Mouse (Mus musculus) heart, embryonic 10.5 days (tissue): ENCODE measurements around the gene Pgap3. TPM values are rescaled to one million over a fixed set of nuclear protein-coding genes. Genes with fewer than 3 reads are reported as not detected.
"Not testable (repeated sequence)": the region's sequence is repeated elsewhere in the genome, so short reads cannot be mapped to it uniquely, and the experiment has no call there.

Experiments
- DNase-seq: peaks from one replicate; pipeline ENCODE4 v3.0.0-alpha.2; 2017; ENCODE audit warnings: low spot score
- H3K27ac ChIP-seq: fragments of 300-500 bp; sonication (generic); 2 replicates; pipeline ENCODE4 v1.5.1; 2016; ENCODE audit warnings: mild to moderate bottlenecking
- H3K27me3 ChIP-seq: fragments of 300-500 bp; sonication (generic); 2 replicates; pipeline ENCODE4 v1.6.1; 2016; ENCODE audit warnings: mild to moderate bottlenecking; ENCODE audit not compliant: poor library complexity, insufficient read depth, severe bottlenecking
- H3K36me3 ChIP-seq: fragments of 300-500 bp; sonication (generic); 2 replicates; pipeline ENCODE4 v1.6.1; 2016; ENCODE audit warnings: mild to moderate bottlenecking, moderate library complexity
- H3K4me1 ChIP-seq: fragments of 300-500 bp; sonication (generic); 2 replicates; pipeline ENCODE4 v1.6.1; 2016; ENCODE audit warnings: mild to moderate bottlenecking
- H3K4me3 ChIP-seq: fragments of 300-500 bp; sonication (generic); 2 replicates; pipeline ENCODE4 v1.5.1; 2016; ENCODE audit warnings: mild to moderate bottlenecking, moderate library complexity
- H3K9me3 ChIP-seq: fragments of 300-500 bp; sonication (generic); 2 replicates; pipeline ENCODE4 v1.6.1; 2016; ENCODE audit warnings: mild to moderate bottlenecking, moderate library complexity
- WGBS: fragments of 180-500 bp; shearing (Covaris S2); methylation state at CpG from one replicate; pipeline ENCODE4 v1.1.7; 2016; 5-methylcytosine and 5-hydroxymethylcytosine counted together
- polyA plus RNA-seq: library from polyadenylated mRNA; unstranded; fragments of >200 nt; fragmentation: Nextera tagmentation; extraction: Ambion mirVana; gene quantifications from 2 replicates; pipeline ENCODE4 v1.2.1, GENCODE M21; 2016

Pgap3 gene
- polyA plus RNA-seq, 1 experiment from 2014 or later, result 15.3 TPM

DNA sequence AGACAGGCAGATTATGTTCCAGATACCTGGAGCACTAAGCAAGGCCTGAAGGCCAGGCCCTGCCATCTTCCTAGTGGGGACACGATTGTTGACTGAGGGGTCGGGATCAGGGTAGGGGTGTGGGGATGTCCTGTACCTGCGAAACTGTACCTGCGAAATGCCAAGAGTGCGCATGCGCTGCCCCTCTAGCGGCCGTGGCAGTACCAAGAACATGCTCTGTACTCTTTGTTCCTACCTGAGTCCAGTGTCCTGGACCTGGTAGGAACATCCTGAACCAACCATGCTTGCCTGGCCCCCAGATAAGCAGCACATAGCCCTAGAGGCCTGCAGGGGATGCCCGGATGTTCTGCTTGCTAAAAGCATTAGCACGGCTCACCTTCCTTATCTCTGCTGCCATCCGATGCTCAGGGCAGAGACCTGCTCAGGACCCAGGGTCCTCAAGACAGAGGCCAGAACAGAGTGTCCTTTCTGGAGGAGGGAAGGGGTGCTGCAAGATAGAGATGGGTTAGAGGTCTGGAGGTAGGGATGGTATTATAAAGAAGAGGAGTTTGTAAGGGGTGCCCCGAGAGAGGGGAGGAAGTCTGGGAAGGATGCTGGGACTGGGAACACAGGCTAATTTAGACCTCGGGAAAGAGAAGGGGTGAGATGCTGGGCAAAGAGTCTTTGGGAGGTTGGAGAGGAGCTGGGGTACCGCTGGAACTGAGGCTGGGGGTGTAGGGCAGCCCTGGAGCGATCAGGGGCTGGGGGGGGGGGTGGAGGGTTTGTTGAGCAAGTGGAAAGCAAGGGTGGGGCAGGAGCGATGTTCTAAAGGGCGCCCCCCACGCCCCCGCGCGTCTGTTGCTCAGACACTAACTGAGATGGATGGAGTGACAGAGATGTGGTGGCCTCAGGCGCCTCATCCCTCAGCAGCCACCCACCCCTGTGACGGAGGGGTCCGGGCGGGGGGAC, 14.4 kb downstream of the Pgap3 start, which contains the start of gene Pnmt:
Gene Pnmt, plus strand, starts transcription at position 813 of the 948 bp plus-strand sequence.
- Histone ChIP-seq H3K27me3 (peaks cover 69% of the 10 kb centered on the region), H3K36me3 (peaks cover 6% of the 10 kb centered on the region; the same call in 1 of the 2 replicates), H3K4me1 (peaks cover 90% of the 10 kb centered on the region), H3K27ac (peak within 1 kb of the TSS; percentile 91), H3K9me3 (no peaks in the 10 kb centered on the region), H3K4me3 (peak within 1 kb of the TSS; percentile 50)
- DNase-seq, result no peak
- WGBS, result 44% methylated on average over 25 of the region's 25 CpGs

GRCm38 (mm10) chr11:98384721-98385637, 15.3 kb downstream of the Pgap3 start:
- H3K9me3 ChIP-seq, result no peaks in the 10 kb centered on the region
- H3K27ac ChIP-seq, result peak overlapping the region; percentile 91
- WGBS, result 59% methylated on average over 8 of the region's 8 CpGs
- H3K36me3 ChIP-seq, result peaks cover 15% of the 10 kb centered on the region
- DNase-seq, result no peak
- H3K4me1 ChIP-seq, result peaks cover 85% of the 10 kb centered on the region
- peak overlapping the region; percentile 50 for H3K4me3 ChIP-seq
- H3K27me3 ChIP-seq, result peaks cover 60% of the 10 kb centered on the region

DNA sequence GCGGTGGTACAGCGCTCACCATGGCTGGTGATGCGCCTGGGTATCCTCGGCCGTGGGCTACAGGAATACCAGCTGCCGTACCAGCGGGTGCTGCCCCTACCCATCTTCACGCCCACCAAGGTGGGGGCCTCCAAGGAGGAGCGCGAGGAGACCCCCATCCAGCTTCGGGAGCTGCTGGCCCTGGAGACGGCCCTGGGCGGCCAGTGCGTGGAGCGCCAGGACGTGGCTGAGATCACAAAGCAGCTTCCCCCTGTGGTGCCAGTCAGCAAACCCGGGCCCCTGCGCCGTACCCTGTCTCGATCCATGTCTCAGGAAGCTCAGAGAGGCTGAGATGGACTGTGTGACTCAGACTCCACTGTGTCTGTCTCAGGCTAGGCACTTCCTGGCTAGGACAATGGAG, 16.1 kb downstream of the Pgap3 start:
- Histone ChIP-seq H3K4me3 (peak overlapping the region; percentile 50), H3K27ac (peak overlapping the region; percentile 91), H3K4me1 (peaks cover 85% of the 10 kb centered on the region), H3K36me3 (peaks cover 23% of the 10 kb centered on the region), H3K27me3 (peaks cover 52% of the 10 kb centered on the region), H3K9me3 (no peaks in the 10 kb centered on the region)
- DNase-seq, result no peak
- WGBS, result 55% methylated on average over 20 of the region's 20 CpGs

DNA sequence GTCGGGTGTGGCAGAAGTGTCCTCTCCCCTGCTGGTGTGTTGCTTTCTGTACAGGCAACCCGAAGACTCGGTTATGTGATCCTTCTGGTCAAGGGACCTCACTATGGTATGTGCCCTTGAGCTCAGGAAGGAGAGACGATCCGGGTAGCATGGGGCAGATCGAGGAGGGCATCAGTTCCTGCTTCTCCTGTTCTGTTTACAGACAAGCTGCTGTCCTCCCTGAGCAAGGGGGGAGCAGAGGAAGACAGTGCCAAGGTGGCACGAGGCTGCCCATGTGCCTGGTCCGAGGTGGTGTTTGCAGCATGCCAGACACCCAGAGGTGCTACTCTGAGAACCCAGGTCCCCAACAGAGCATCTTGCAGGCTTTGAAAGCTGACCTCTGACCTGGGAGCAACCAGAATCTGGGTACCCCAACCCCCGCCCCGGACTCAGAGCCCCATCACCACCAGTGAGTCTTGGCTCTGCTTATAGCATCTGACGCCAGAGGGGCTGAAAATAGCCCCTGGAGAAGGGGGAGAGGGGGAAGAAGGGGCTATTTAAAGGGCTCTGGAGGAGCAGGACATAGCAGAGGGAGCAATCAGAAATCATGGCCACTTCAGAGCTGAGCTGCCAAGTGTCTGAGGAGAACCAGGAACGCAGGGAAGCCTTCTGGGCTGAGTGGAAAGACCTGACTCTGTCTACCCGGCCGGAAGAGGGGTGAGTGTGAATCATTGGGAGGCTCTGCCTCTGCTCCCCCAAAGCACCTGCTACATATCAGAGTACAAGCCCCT, 16.8 kb downstream of the Pgap3 start, which contains the start of gene Tcap:
Gene Tcap, plus strand, starts transcription at position 551 of the 770 bp plus-strand sequence.
- peaks cover 85% of the 10 kb centered on the region for H3K4me1 ChIP-seq
- peaks cover 46% of the 10 kb centered on the region for H3K27me3 ChIP-seq
- 42% methylated on average over 14 of the region's 14 CpGs for WGBS
- H3K4me3 ChIP-seq, result peak within 1 kb of the TSS; percentile 50
- peak within 1 kb of the TSS; percentile 91 for H3K27ac ChIP-seq
- DNase-seq, result peak; percentile 88
- H3K9me3 ChIP-seq, result no peaks in the 10 kb centered on the region
- peaks cover 31% of the 10 kb centered on the region for H3K36me3 ChIP-seq

GRCm38 (mm10) chr11:98382405-98382804, 17.9 kb downstream of the Pgap3 start:
- not testable (repeated sequence) for H3K9me3 ChIP-seq, DNase-seq, H3K4me3 ChIP-seq
- H3K36me3 ChIP-seq, result peaks cover 41% of the 10 kb centered on the region
- peaks cover 36% of the 10 kb centered on the region for H3K27me3 ChIP-seq
- H3K27ac ChIP-seq, result peak overlapping the region; percentile 77
- peaks cover 85% of the 10 kb centered on the region for H3K4me1 ChIP-seq
- 16% methylated on average over 2 of the region's 2 CpGs for WGBS

GRCm38 (mm10) chr11:98381651-98382050, 18.6 kb downstream of the Pgap3 start:
- 89% methylated on average over 2 of the region's 2 CpGs for WGBS
- peak overlapping the region; percentile 77 for H3K27ac ChIP-seq
- H3K9me3 ChIP-seq, result no peaks in the 10 kb centered on the region
- peaks cover 46% of the 10 kb centered on the region for H3K36me3 ChIP-seq
- no peak overlapping the region for H3K4me3 ChIP-seq
- peaks cover 28% of the 10 kb centered on the region for H3K27me3 ChIP-seq
- no peak for DNase-seq
- H3K4me1 ChIP-seq, result peaks cover 85% of the 10 kb centered on the region

DNA sequence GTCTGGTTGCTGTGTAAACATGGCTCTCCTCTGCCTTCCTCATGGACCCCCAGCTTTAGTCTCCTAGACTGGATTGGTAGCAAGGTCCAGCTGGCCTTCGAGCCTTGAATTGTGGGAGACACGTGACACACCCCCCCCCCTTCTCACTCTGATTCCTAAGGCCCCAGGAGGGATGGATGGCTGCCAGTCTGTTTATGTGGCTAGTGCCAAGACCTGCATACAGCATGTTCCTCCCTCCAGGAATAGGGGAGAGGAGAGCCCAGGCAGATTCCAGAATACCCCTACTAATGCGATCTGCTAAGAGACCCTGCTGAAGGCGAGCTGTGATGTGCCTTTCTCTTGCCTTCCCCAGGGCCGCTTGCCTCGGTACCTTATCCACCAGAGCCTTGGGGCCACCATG, 20.2 kb downstream of the Pgap3 start:
- H3K27ac ChIP-seq, result peak overlapping the region; percentile 65
- H3K27me3 ChIP-seq, result peaks cover 13% of the 10 kb centered on the region
- H3K4me1 ChIP-seq, result peaks cover 82% of the 10 kb centered on the region
- 86% methylated on average over 6 of the region's 6 CpGs for WGBS
- no peak overlapping the region for H3K4me3 ChIP-seq
- no peaks in the 10 kb centered on the region for H3K9me3 ChIP-seq
- peaks cover 61% of the 10 kb centered on the region for H3K36me3 ChIP-seq
- no peak for DNase-seq

DNA sequence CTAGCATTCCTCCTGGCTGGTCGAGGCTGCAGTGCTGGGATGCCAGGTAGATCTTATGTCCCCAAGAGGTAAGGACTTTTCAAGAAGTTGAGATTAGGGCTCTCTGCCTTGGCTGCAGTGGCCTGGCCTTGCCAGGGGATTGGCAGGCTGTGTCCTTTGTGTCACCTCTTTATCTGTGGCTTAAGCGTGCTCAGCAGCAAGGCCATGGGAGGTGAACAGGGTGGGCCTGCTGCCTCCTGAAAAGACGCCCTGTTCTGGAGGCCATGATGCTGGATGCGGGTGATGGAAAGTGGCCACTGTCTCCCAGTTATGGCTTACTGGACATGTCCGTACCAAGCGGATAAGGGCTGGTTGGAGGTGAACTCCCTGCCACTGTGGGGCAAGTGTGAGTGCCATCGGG, 20.9 kb downstream of the Pgap3 start:
- Histone ChIP-seq H3K4me3 (0 out of 2 replicates have a peak overlapping the region, but pooled peaks have one; percentile 4), H3K27ac (peak overlapping the region; percentile 65), H3K27me3 (0 out of 2 replicates have a peak, but pooled peaks cover 6% of the 10 kb centered on the region), H3K4me1 (peaks cover 82% of the 10 kb centered on the region), H3K36me3 (peaks cover 68% of the 10 kb centered on the region), H3K9me3 (no peaks in the 10 kb centered on the region)
- no peak for DNase-seq
- 66% methylated on average over 7 of the region's 7 CpGs for WGBS

GRCm38 (mm10) chr11:98377787-98378186, 22.5 kb downstream of the Pgap3 start:
- peaks cover 81% of the 10 kb centered on the region for H3K4me1 ChIP-seq
- H3K36me3 ChIP-seq, result peaks cover 68% of the 10 kb centered on the region
- no peaks in the 10 kb centered on the region for H3K9me3 ChIP-seq
- DNase-seq, result no peak
- no peak overlapping the region for H3K27ac ChIP-seq
- WGBS, result 61% methylated on average over 11 of the region's 11 CpGs
- no peak overlapping the region for H3K4me3 ChIP-seq
- H3K27me3 ChIP-seq, result no peaks in the 10 kb centered on the region

DNA sequence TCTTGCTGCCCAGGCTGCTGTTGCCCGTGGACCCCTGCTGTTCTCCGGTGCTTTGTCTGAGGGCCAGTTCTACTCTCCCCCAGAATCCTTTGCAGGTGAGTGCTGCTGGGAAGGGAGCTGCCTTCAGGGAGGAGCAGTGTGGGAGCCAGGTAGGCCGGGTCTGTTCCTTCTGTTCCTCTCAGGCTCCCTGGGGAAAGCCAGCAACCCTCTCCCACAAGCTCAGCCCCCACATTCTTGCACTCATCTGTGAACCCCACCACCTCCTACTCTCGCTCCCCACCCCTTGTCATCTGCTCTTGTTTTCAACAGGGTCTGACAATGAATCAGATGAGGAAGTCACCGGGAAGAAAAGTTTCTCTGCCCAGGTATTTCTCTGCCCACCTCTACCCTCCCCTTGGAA, 23.5 kb downstream of the Pgap3 start:
- Histone ChIP-seq H3K4me3 (no peak overlapping the region), H3K4me1 (peaks cover 83% of the 10 kb centered on the region), H3K36me3 (peaks cover 68% of the 10 kb centered on the region), H3K9me3 (no peaks in the 10 kb centered on the region), H3K27ac (peak overlapping the region; percentile 69), H3K27me3 (no peaks in the 10 kb centered on the region)
- 68% methylated on average over 5 of the region's 5 CpGs for WGBS
- DNase-seq, result no peak

GRCm38 (mm10) chr11:98374266-98374665, 26.0 kb downstream of the Pgap3 start:
- Histone ChIP-seq H3K36me3 (peaks cover 48% of the 10 kb centered on the region), H3K4me3 (no peak overlapping the region), H3K4me1 (peaks cover 95% of the 10 kb centered on the region), H3K27me3 (no peaks in the 10 kb centered on the region), H3K9me3 (no peaks in the 10 kb centered on the region), H3K27ac (peak overlapping the region; percentile 81)
- 38% methylated on average over 8 of the region's 8 CpGs for WGBS
- no peak for DNase-seq

- 83% methylated on average over 6 of the region's 6 CpGs for WGBS
- peak overlapping the region; percentile 81 for H3K27ac ChIP-seq
These were observed 27.0 kb downstream of the Pgap3 start for GRCm38 (mm10) chr11:98373244-98373643.

More at GRCm38 (mm10) chr11:98373244-98373643, 27.0 kb downstream of the Pgap3 start:
- no peak for DNase-seq
- H3K4me3 ChIP-seq, result peak overlapping the region; percentile 39; the same call in 1 of the 2 replicates
- no peaks in the 10 kb centered on the region for H3K27me3 ChIP-seq
- H3K4me1 ChIP-seq, result peaks cover 92% of the 10 kb centered on the region
- H3K9me3 ChIP-seq, result no peaks in the 10 kb centered on the region
- H3K36me3 ChIP-seq, result peaks cover 38% of the 10 kb centered on the region
